20 mouse cellular contexts compared by ENCODE assay signal in the genomic region with DNA sequence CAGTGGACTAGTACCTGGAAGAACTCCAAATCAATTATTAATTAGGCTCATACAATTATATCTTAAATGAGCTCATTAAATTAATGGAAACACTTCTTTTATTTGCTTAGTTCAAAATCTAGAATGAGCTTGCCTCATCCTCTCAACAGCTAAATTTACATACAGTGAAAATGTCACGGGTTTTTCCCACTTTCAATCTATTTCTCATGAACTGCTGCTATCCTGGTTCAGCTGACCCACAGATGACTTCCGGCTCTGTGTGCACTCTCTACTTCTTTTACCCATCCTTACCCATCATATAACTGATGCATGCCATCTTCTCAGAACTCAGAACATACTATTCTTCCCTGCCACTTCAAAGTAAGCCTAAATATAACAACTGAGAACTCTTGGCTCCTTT.
"Had no signal": no experiment of that assay in that cellular context is flagged by ENCODE, and none has a peak within 500 bp of the region (broad histone marks: within the 10 kb centered on the region; RNA-seq: fewer than 3 reads in every experiment).

No protein-coding gene starts in this region.

- ATAC-seq: midbrain, embryonic 16.5 days had no signal

- H3K4me3 ChIP-seq: midbrain, embryonic 10.5 days; midbrain, embryonic 12.5 days; myocyte; neural tube, embryonic 13.5 days; neural tube, embryonic 15.5 days; stomach, embryonic 15.5 days had no signal

- H3K36me3 ChIP-seq: midbrain, embryonic 10.5 days; midbrain, embryonic 12.5 days; stomach, embryonic 15.5 days had no signal

- H3K9me3 ChIP-seq: midbrain, embryonic 10.5 days; midbrain, embryonic 12.5 days; neural tube, embryonic 13.5 days; neural tube, embryonic 15.5 days; stomach, embryonic 15.5 days had no signal

- H3K27me3 ChIP-seq: midbrain, embryonic 12.5 days; neural tube, embryonic 13.5 days; neural tube, embryonic 15.5 days; stomach, embryonic 15.5 days had no signal

- H3K27ac ChIP-seq: midbrain, embryonic 10.5 days; midbrain, embryonic 12.5 days; neural tube, embryonic 13.5 days; neural tube, embryonic 15.5 days; stomach, embryonic 15.5 days; stomach, postnatal 0 days had no signal

- H3K4me2 ChIP-seq: lung, embryonic 14.5 days; midbrain, embryonic 12.5 days; neural tube, embryonic 13.5 days; neural tube, embryonic 15.5 days; stomach, embryonic 15.5 days had no signal

- H3K4me1 ChIP-seq: midbrain, embryonic 12.5 days; neural tube, embryonic 13.5 days; neural tube, embryonic 15.5 days; stomach, embryonic 15.5 days had no signal

- DNase-seq: lung, adult 18-20 months; lung, postnatal 10 days; lung, postnatal 4 days; midbrain, embryonic 14.5 days; retina, postnatal 1 day; right cerebral cortex, adult 18-20 months; right cerebral cortex, postnatal 25 days; right cerebral cortex, postnatal 4 days; spleen, adult 18-20 months; thymus, adult 2 months; thymus, postnatal 36 days had no signal

- H3K9ac ChIP-seq: lung, embryonic 14.5 days; midbrain, embryonic 12.5 days; neural tube, embryonic 13.5 days; neural tube, embryonic 15.5 days; stomach, embryonic 15.5 days had no signal
